Mouse (Mus musculus): ENCODE measurements around the gene Tbxas1.

GRCm38 (mm10) chr6:38917415-38917814 lies 42.2 kb downstream of the Tbxas1 start:
- TF ChIP-seq CTCF (IDR thresholded peaks at IDR 0.05; ENCODE audit: low read depth, low read length) (no peak), POLR2A (IDR thresholded peaks at IDR 0.05; ENCODE audit: extremely low read depth, insufficient read depth, low read length) (no peak)
